Mouse (Mus musculus) layer of hippocampus, adult 9-11 months (tissue): Measurements from ENCODE around the gene Loxl1.
"Not testable (repeated sequence)": the region's sequence is repeated elsewhere in the genome, so short reads cannot be mapped to it uniquely, and the experiment has no call there.

Source experiments
- DNase-seq: peaks from one replicate; pipeline ENCODE4 v3.0.0; 2022

Loxl1 gene

GRCm38 (mm10) chr9:58275115-58275774 lies 37.7 kb downstream of the Loxl1 start:
- peak; percentile 42 for DNase-seq

- no peak for DNase-seq
Observed at GRCm38 (mm10) chr9:58274626-58275025, 38.4 kb downstream of the Loxl1 start.

- DNase-seq, result no peak
Observed at GRCm38 (mm10) chr9:58274101-58274604, 38.8 kb downstream of the Loxl1 start.

- no peak for DNase-seq
Observed at GRCm38 (mm10) chr9:58272855-58273254, 40.1 kb downstream of the Loxl1 start.

- DNase-seq, result no peak
Observed at GRCm38 (mm10) chr9:58272068-58272541, 40.9 kb downstream of the Loxl1 start.

- DNase-seq, result not testable (repeated sequence)
Observed at GRCm38 (mm10) chr9:58271551-58271950, 41.4 kb downstream of the Loxl1 start.

- DNase-seq, result peak; percentile 33
Observed at GRCm38 (mm10) chr9:58271109-58271508, 41.9 kb downstream of the Loxl1 start.

- no peak for DNase-seq
Observed at GRCm38 (mm10) chr9:58270081-58270480, 42.9 kb downstream of the Loxl1 start.

- no peak for DNase-seq
Observed at GRCm38 (mm10) chr9:58268384-58269313, 44.3 kb downstream of the Loxl1 start.

- DNase-seq, result no peak
Observed at GRCm38 (mm10) chr9:58267046-58267445, 45.9 kb downstream of the Loxl1 start.

- no peak for DNase-seq
Observed at GRCm38 (mm10) chr9:58266571-58267011, 46.4 kb downstream of the Loxl1 start.

GRCm38 (mm10) chr9:58265368-58265767 lies 47.6 kb downstream of the Loxl1 start:
- DNase-seq, result no peak

GRCm38 (mm10) chr9:58262507-58262906 lies 50.5 kb downstream of the Loxl1 start:
- no peak for DNase-seq

- no peak for DNase-seq
Observed at GRCm38 (mm10) chr9:58255704-58256685, 57.0 kb downstream of the Loxl1 start.

GRCm38 (mm10) chr9:58255105-58255504 lies 57.9 kb downstream of the Loxl1 start:
- DNase-seq, result no peak

- DNase-seq, result not testable (repeated sequence)
Observed at GRCm38 (mm10) chr9:58253805-58254122, 59.2 kb downstream of the Loxl1 start.

- DNase-seq, result peak; percentile 94
Observed at GRCm38 (mm10) chr9:58253033-58253804, 59.8 kb downstream of the Loxl1 start, which contains the start of gene Stoml1. Gene Stoml1, plus strand, starts transcription at chr9:58253164.

GRCm38 (mm10) chr9:58250730-58251129 lies 62.3 kb downstream of the Loxl1 start:
- not testable (repeated sequence) for DNase-seq

- no peak for DNase-seq
Observed at GRCm38 (mm10) chr9:58250322-58250721, 62.7 kb downstream of the Loxl1 start.

GRCm38 (mm10) chr9:58249592-58250192 lies 63.3 kb downstream of the Loxl1 start, which contains the start of gene Pml:
Gene Pml, minus strand, starts transcription at chr9:58249786.
- DNase-seq, result peak; percentile 48
